Mouse (Mus musculus): ENCODE results near the gene F5. TPM values are rescaled to one million over a fixed set of nuclear protein-coding genes. Genes with fewer than 3 reads are reported as not detected.

The F5 gene
- polyA plus RNA-seq (2016; fragmentation: Nextera tagmentation; extraction: Ambion mirVana): 0.24 and 0.29 TPM in 2 replicates

GRCm38 (mm10) chr1:164151387-164152088 is at the start of gene F5:
F5 (plus strand) TSS chr1:164151838.
- peaks cover 8% of the 10 kb centered on the region for H3K4me1 ChIP-seq
- DNase-seq (ENCODE audit: low spot score): no peak
- 13% methylated on average over 16 of the region's 16 CpGs for WGBS
- no peaks in the 10 kb centered on the region for H3K9me3 ChIP-seq (replicated peaks)
- H3K36me3 ChIP-seq: no peaks in the 10 kb centered on the region
- no peak within 1 kb of the TSS for H3K27ac ChIP-seq
- no peaks in the 10 kb centered on the region for H3K27me3 ChIP-seq (ENCODE audit: low read depth, poor library complexity, severe bottlenecking)
- peak within 1 kb of the TSS; percentile 28 for H3K4me3 ChIP-seq

- Histone ChIP-seq H3K9me3 (replicated peaks) (no peaks in the 10 kb centered on the region), H3K27me3 (ENCODE audit: low read depth, poor library complexity, severe bottlenecking) (no peaks in the 10 kb centered on the region), H3K4me1 (no peaks in the 10 kb centered on the region), H3K4me3 (no peak overlapping the region), H3K27ac (no peak overlapping the region), H3K36me3 (no peaks in the 10 kb centered on the region)
- WGBS: 95% methylated on average over 2 of the region's 2 CpGs
- no peak for DNase-seq (ENCODE audit: low spot score)
These were observed 41.9 kb upstream of the F5 start for GRCm38 (mm10) chr1:164109763-164110162.

- DNase-seq (ENCODE audit: low spot score): no peak
- H3K27ac ChIP-seq: no peak overlapping the region
- no peak overlapping the region for H3K4me3 ChIP-seq
- WGBS: 94% methylated on average over 9 of the region's 9 CpGs
- H3K9me3 ChIP-seq (replicated peaks): no peaks in the 10 kb centered on the region
- no peaks in the 10 kb centered on the region for H3K4me1 ChIP-seq
- H3K36me3 ChIP-seq: no peaks in the 10 kb centered on the region
- no peaks in the 10 kb centered on the region for H3K27me3 ChIP-seq (ENCODE audit: low read depth, poor library complexity, severe bottlenecking)
These were observed 40.9 kb upstream of the F5 start for GRCm38 (mm10) chr1:164110591-164111329.

- DNase-seq (ENCODE audit: low spot score): no peak
- peaks cover 4% of the 10 kb centered on the region for H3K4me1 ChIP-seq
- WGBS: 82% methylated on average over 5 of the region's 5 CpGs
- H3K36me3 ChIP-seq: no peaks in the 10 kb centered on the region
- no peak overlapping the region for H3K4me3 ChIP-seq
- no peaks in the 10 kb centered on the region for H3K27me3 ChIP-seq (ENCODE audit: low read depth, poor library complexity, severe bottlenecking)
- no peaks in the 10 kb centered on the region for H3K9me3 ChIP-seq (replicated peaks)
- H3K27ac ChIP-seq: no peak overlapping the region
These were observed 37.4 kb upstream of the F5 start for GRCm38 (mm10) chr1:164114280-164114679.

- H3K27me3 ChIP-seq (ENCODE audit: low read depth, poor library complexity, severe bottlenecking): no peaks in the 10 kb centered on the region
- WGBS: 75% methylated on average over 8 of the region's 8 CpGs
- H3K4me1 ChIP-seq: peaks cover 4% of the 10 kb centered on the region
- H3K36me3 ChIP-seq: no peaks in the 10 kb centered on the region
- no peak for DNase-seq (ENCODE audit: low spot score)
- no peaks in the 10 kb centered on the region for H3K9me3 ChIP-seq (replicated peaks)
- no peak within 1 kb of the TSS for H3K27ac ChIP-seq
- H3K4me3 ChIP-seq: no peak within 1 kb of the TSS
These were observed 36.6 kb upstream of the F5 start, which contains the start of gene Selp for GRCm38 (mm10) chr1:164114947-164115493. Selp (plus strand) TSS chr1:164115264.

GRCm38 (mm10) chr1:164115647-164116046 is 36.0 kb upstream of the F5 start:
- H3K4me3 ChIP-seq: no peak overlapping the region
- peaks cover 4% of the 10 kb centered on the region for H3K4me1 ChIP-seq
- H3K36me3 ChIP-seq: no peaks in the 10 kb centered on the region
- no peak for DNase-seq (ENCODE audit: low spot score)
- no peak overlapping the region for H3K27ac ChIP-seq
- no peaks in the 10 kb centered on the region for H3K9me3 ChIP-seq (replicated peaks)
- WGBS: 86% methylated on average over 6 of the region's 6 CpGs
- H3K27me3 ChIP-seq (ENCODE audit: low read depth, poor library complexity, severe bottlenecking): no peaks in the 10 kb centered on the region

GRCm38 (mm10) chr1:164117869-164118268 is 33.8 kb upstream of the F5 start:
- Histone ChIP-seq H3K27me3 (ENCODE audit: low read depth, poor library complexity, severe bottlenecking) (no peaks in the 10 kb centered on the region), H3K4me3 (no peak overlapping the region), H3K36me3 (no peaks in the 10 kb centered on the region), H3K4me1 (peaks cover 4% of the 10 kb centered on the region), H3K9me3 (replicated peaks) (no peaks in the 10 kb centered on the region), H3K27ac (no peak overlapping the region)
- no peak for DNase-seq (ENCODE audit: low spot score)
- 93% methylated on average over 6 of the region's 6 CpGs for WGBS

GRCm38 (mm10) chr1:164119892-164120776 is 31.5 kb upstream of the F5 start:
- Histone ChIP-seq H3K4me1 (peaks cover 4% of the 10 kb centered on the region), H3K9me3 (replicated peaks) (no peaks in the 10 kb centered on the region), H3K36me3 (no peaks in the 10 kb centered on the region), H3K4me3 (no peak overlapping the region), H3K27ac (no peak overlapping the region), H3K27me3 (ENCODE audit: low read depth, poor library complexity, severe bottlenecking) (no peaks in the 10 kb centered on the region)
- WGBS: 68% methylated on average over 3 of the region's 3 CpGs
- DNase-seq (ENCODE audit: low spot score): no peak

GRCm38 (mm10) chr1:164120777-164121158 is 30.9 kb upstream of the F5 start:
- DNase-seq (ENCODE audit: low spot score): no peak
- WGBS: 90% methylated on average over 3 of the region's 3 CpGs
- no peaks in the 10 kb centered on the region for H3K27me3 ChIP-seq (ENCODE audit: low read depth, poor library complexity, severe bottlenecking)
- no peaks in the 10 kb centered on the region for H3K9me3 ChIP-seq (replicated peaks)
- H3K36me3 ChIP-seq: no peaks in the 10 kb centered on the region
- no peak overlapping the region for H3K4me3 ChIP-seq
- peaks cover 4% of the 10 kb centered on the region for H3K4me1 ChIP-seq
- H3K27ac ChIP-seq: no peak overlapping the region

GRCm38 (mm10) chr1:164123836-164124235 is 27.8 kb upstream of the F5 start:
- Histone ChIP-seq H3K36me3 (no peaks in the 10 kb centered on the region), H3K27ac (no peak overlapping the region), H3K4me1 (peaks cover 4% of the 10 kb centered on the region), H3K4me3 (no peak overlapping the region), H3K27me3 (ENCODE audit: low read depth, poor library complexity, severe bottlenecking) (no peaks in the 10 kb centered on the region), H3K9me3 (replicated peaks) (no peaks in the 10 kb centered on the region)
- DNase-seq (ENCODE audit: low spot score): no peak
- WGBS: 40% methylated on average over 3 of the region's 3 CpGs

- WGBS: 73% methylated on average over 3 of the region's 3 CpGs
- no peak overlapping the region for H3K4me3 ChIP-seq
- H3K36me3 ChIP-seq: no peaks in the 10 kb centered on the region
- no peak for DNase-seq (ENCODE audit: low spot score)
- no peaks in the 10 kb centered on the region for H3K9me3 ChIP-seq (replicated peaks)
- H3K27me3 ChIP-seq (ENCODE audit: low read depth, poor library complexity, severe bottlenecking): no peaks in the 10 kb centered on the region
- no peaks in the 10 kb centered on the region for H3K4me1 ChIP-seq
- no peak overlapping the region for H3K27ac ChIP-seq
These were observed 21.6 kb upstream of the F5 start for GRCm38 (mm10) chr1:164130013-164130412.

- 91% methylated on average over 1 of the region's 1 CpGs for WGBS
These were observed 19.0 kb upstream of the F5 start for GRCm38 (mm10) chr1:164132609-164133008.

More at GRCm38 (mm10) chr1:164132609-164133008, 19.0 kb upstream of the F5 start:
- DNase-seq (ENCODE audit: low spot score): no peak
- no peaks in the 10 kb centered on the region for H3K36me3 ChIP-seq
- no peaks in the 10 kb centered on the region for H3K27me3 ChIP-seq (ENCODE audit: low read depth, poor library complexity, severe bottlenecking)
- H3K4me1 ChIP-seq: no peaks in the 10 kb centered on the region
- H3K4me3 ChIP-seq: no peak overlapping the region
- no peak overlapping the region for H3K27ac ChIP-seq
- H3K9me3 ChIP-seq (replicated peaks): no peaks in the 10 kb centered on the region
